Mouse (Mus musculus): ENCODE results near the gene Tedc1.

GRCm38 (mm10) chr12:113133861-113134403 lies 22.3 kb upstream of the Tedc1 start:
- no peak for TF ChIP-seq POLR2A (IDR thresholded peaks at IDR 0.05; ENCODE audit: extremely low read depth, insufficient read depth, low read length)
- TF ChIP-seq CTCF (IDR thresholded peaks at IDR 0.05; ENCODE audit: low read depth, low read length): no peak

Measured in liver, adult 2 months (tissue).